Mouse (Mus musculus) small intestine, adult 2 months (tissue): ENCODE measurements around the gene Pold4.

Experiments
- CTCF ChIP-seq: fragments of 200-500 bp; IDR thresholded peaks from 2 replicates; pipeline ENCODE4 v1.5.1; 2012; ENCODE audit warnings: low read depth, mild to moderate bottlenecking, control low read depth, inconsistent platforms, low read length, moderate library complexity, mixed read lengths; ENCODE audit not compliant: insufficient replicate concordance, insufficient read length; ENCODE audit errors: extremely low read depth
- POLR2A ChIP-seq: fragments of 200-500 bp; IDR thresholded peaks from 2 replicates; pipeline ENCODE4 v1.6.1; 2012; ENCODE audit warnings: low read depth, mild to moderate bottlenecking, control low read depth, inconsistent platforms, low read length, moderate library complexity

- TF ChIP-seq CTCF: no peak
- no peak for TF ChIP-seq POLR2A
Observed at GRCm38 (mm10) chr19:4220416-4220815, 11.3 kb upstream of the Pold4 start.
